Mouse (Mus musculus) liver, postnatal 0 days (tissue): ENCODE results near the gene Rab21. TPM values are rescaled to one million over a fixed set of nuclear protein-coding genes. Genes with fewer than 3 reads are reported as not detected.

ENCODE experiments used
- ATAC-seq: fragments of 200-750 bp; cut with Nextera tagmentation; 2 replicates; pipeline ENCODE4 v1.8.0; 2017; ENCODE audit warnings: mild to moderate bottlenecking, moderate library complexity
- DNase-seq: peaks from one replicate; pipeline ENCODE4 v3.0.0-alpha.2; 2016
- H3K27ac ChIP-seq: fragments of 300-500 bp; sonication (generic); 2 replicates; pipeline ENCODE4 v1.5.1; 2014; ENCODE audit warnings: antibody characterized with exemption, moderate library complexity, mild to moderate bottlenecking, low read depth
- H3K27me3 ChIP-seq: fragments of 300-500 bp; sonication (generic); 2 replicates; pipeline ENCODE4 v1.6.1; 2014; ENCODE audit warnings: low read length, control low read depth, mixed read lengths; ENCODE audit not compliant: insufficient read depth
- H3K36me3 ChIP-seq: fragments of 300-500 bp; sonication (generic); replicated peaks from 2 replicates; pipeline ENCODE4 v1.6.1; 2014; ENCODE audit warnings: mild to moderate bottlenecking, control low read depth, low read length, moderate library complexity, mixed read lengths; ENCODE audit not compliant: insufficient read depth
- H3K4me1 ChIP-seq: fragments of 300-500 bp; sonication (generic); 2 replicates; pipeline ENCODE4 v1.6.1; 2014; ENCODE audit warnings: antibody characterized with exemption, mild to moderate bottlenecking, control low read depth; ENCODE audit not compliant: insufficient read depth
- H3K4me2 ChIP-seq: fragments of 300-500 bp; sonication (generic); 2 replicates; pipeline ENCODE4 v1.6.1; 2014; ENCODE audit warnings: low read depth, mild to moderate bottlenecking, low read length, moderate library complexity, mixed read lengths
- H3K4me3 ChIP-seq: fragments of 300-500 bp; sonication (generic); 2 replicates; pipeline ENCODE4 v1.5.1; 2014; ENCODE audit warnings: low read depth, low read length
- H3K9ac ChIP-seq: fragments of 300-500 bp; sonication (generic); replicated peaks from 2 replicates; pipeline ENCODE4 v1.6.1; 2014; ENCODE audit warnings: mild to moderate bottlenecking, moderate library complexity
- H3K9me3 ChIP-seq: fragments of 300-500 bp; sonication (generic); 2 replicates; pipeline ENCODE4 v1.6.1; 2016; ENCODE audit warnings: mild to moderate bottlenecking, control low read depth, low read length, mixed read lengths
- CTCF ChIP-seq: sonication (generic); IDR thresholded peaks from 2 replicates; pipeline ENCODE4 v1.5.1; 2016; ENCODE audit warnings: antibody characterized with exemption, low read depth
- EP300 ChIP-seq: IDR thresholded peaks from 2 replicates; pipeline ENCODE4 v1.6.1; 2016; ENCODE audit warnings: antibody characterized with exemption, low read depth, mild to moderate bottlenecking
- WGBS: fragments of 180-500 bp; shearing (Covaris S2); extraction: QIAGEN DNeasy Blood & Tissue Kit; methylation state at CpG from one replicate; pipeline ENCODE4 v1.1.7; 2014; ENCODE audit not compliant: insufficient replicate concordance; 5-methylcytosine and 5-hydroxymethylcytosine counted together
- polyA plus RNA-seq: library from polyadenylated mRNA; unstranded; fragments of >200 nt; fragmentation: Nextera tagmentation; extraction: Ambion mirVana; gene quantifications from 2 replicates; pipeline ENCODE4 v1.2.1, GENCODE M21; 2015

Gene Rab21
- polyA plus RNA-seq, 1 experiment from 2014 or later, result 5.8 TPM

GRCm38 (mm10) chr10:115356106-115356505 lies 40.7 kb upstream of the Rab21 start:
- peaks cover under 1% of the 10 kb centered on the region; the same call in 1 of the 2 replicates for H3K4me1 ChIP-seq
- no peaks in the 10 kb centered on the region; the same call in none of the 2 replicates for H3K36me3 ChIP-seq
- no peak overlapping the region for H3K4me3 ChIP-seq
- no peaks in the 10 kb centered on the region for H3K9me3 ChIP-seq
- DNase-seq (no peak), ATAC-seq (no peak)
- H3K4me2 ChIP-seq, result no peak overlapping the region
- no peak for TF ChIP-seq EP300
- TF ChIP-seq CTCF, result no peak
- no peak overlapping the region for H3K27ac ChIP-seq
- 88% methylated on average over 6 of the region's 7 CpGs for WGBS
- H3K9ac ChIP-seq, result no peak overlapping the region
- no peaks in the 10 kb centered on the region for H3K27me3 ChIP-seq

- Histone ChIP-seq H3K4me3 (no peak overlapping the region), H3K4me1 (no peaks in the 10 kb centered on the region), H3K27me3 (no peaks in the 10 kb centered on the region), H3K9me3 (no peaks in the 10 kb centered on the region), H3K27ac (no peak overlapping the region), H3K4me2 (no peak overlapping the region), H3K36me3 (no peaks in the 10 kb centered on the region; the same call in none of the 2 replicates), H3K9ac (no peak overlapping the region)
- TF ChIP-seq CTCF, result no peak
- no peak for TF ChIP-seq EP300
- WGBS, result 70% methylated on average over 6 of the region's 6 CpGs
- ATAC-seq (no peak), DNase-seq (no peak)
Measured at GRCm38 (mm10) chr10:115355016-115355415, 39.6 kb upstream of the Rab21 start.

GRCm38 (mm10) chr10:115354553-115354952 lies 39.2 kb upstream of the Rab21 start:
- TF ChIP-seq CTCF (no peak), EP300 (no peak)
- no peak for DNase-seq
- Histone ChIP-seq H3K4me2 (no peak overlapping the region), H3K36me3 (no peaks in the 10 kb centered on the region; the same call in none of the 2 replicates), H3K9me3 (no peaks in the 10 kb centered on the region), H3K4me3 (no peak overlapping the region), H3K9ac (no peak overlapping the region), H3K4me1 (no peaks in the 10 kb centered on the region), H3K27me3 (no peaks in the 10 kb centered on the region), H3K27ac (no peak overlapping the region)
- 80% methylated on average over 6 of the region's 6 CpGs for WGBS
- no peak for ATAC-seq

- no peak overlapping the region for H3K4me2 ChIP-seq
- no peak overlapping the region for H3K4me3 ChIP-seq
- DNase-seq (no peak), ATAC-seq (peak; percentile 64)
- no peaks in the 10 kb centered on the region for H3K9me3 ChIP-seq
- 79% methylated on average over 2 of the region's 2 CpGs for WGBS
- H3K27me3 ChIP-seq, result no peaks in the 10 kb centered on the region
- no peak overlapping the region for H3K27ac ChIP-seq
- H3K9ac ChIP-seq, result no peak overlapping the region
- no peaks in the 10 kb centered on the region for H3K4me1 ChIP-seq
- no peaks in the 10 kb centered on the region for H3K36me3 ChIP-seq
- TF ChIP-seq EP300 (no peak), CTCF (no peak)
Measured at GRCm38 (mm10) chr10:115350810-115351397, 35.5 kb upstream of the Rab21 start.

GRCm38 (mm10) chr10:115349509-115349908 lies 34.1 kb upstream of the Rab21 start:
- 0 out of 2 replicates have a peak, but pooled peaks cover 2% of the 10 kb centered on the region for H3K36me3 ChIP-seq
- no peak overlapping the region for H3K27ac ChIP-seq
- H3K27me3 ChIP-seq, result no peaks in the 10 kb centered on the region
- no peak overlapping the region for H3K4me2 ChIP-seq
- WGBS, result 77% methylated on average over 7 of the region's 7 CpGs
- H3K9me3 ChIP-seq, result no peaks in the 10 kb centered on the region
- H3K9ac ChIP-seq, result no peak overlapping the region
- H3K4me1 ChIP-seq, result no peaks in the 10 kb centered on the region
- H3K4me3 ChIP-seq, result no peak overlapping the region
- no peak for ATAC-seq
- no peak for DNase-seq
- TF ChIP-seq EP300, result no peak
- no peak for TF ChIP-seq CTCF

GRCm38 (mm10) chr10:115349029-115349428 lies 33.6 kb upstream of the Rab21 start:
- Histone ChIP-seq H3K27me3 (no peaks in the 10 kb centered on the region), H3K9me3 (no peaks in the 10 kb centered on the region), H3K4me3 (no peak overlapping the region), H3K9ac (no peak overlapping the region), H3K27ac (no peak overlapping the region), H3K4me2 (no peak overlapping the region), H3K4me1 (no peaks in the 10 kb centered on the region), H3K36me3 (0 out of 2 replicates have a peak, but pooled peaks cover 2% of the 10 kb centered on the region)
- TF ChIP-seq CTCF (no peak), EP300 (no peak)
- WGBS, result 87% methylated on average over 10 of the region's 10 CpGs
- no peak for DNase-seq
- no peak for ATAC-seq

GRCm38 (mm10) chr10:115348131-115348530 lies 32.7 kb upstream of the Rab21 start:
- no peak for DNase-seq
- TF ChIP-seq EP300 (no peak), CTCF (no peak)
- Histone ChIP-seq H3K4me2 (no peak overlapping the region), H3K27me3 (no peaks in the 10 kb centered on the region), H3K27ac (no peak overlapping the region), H3K4me1 (no peaks in the 10 kb centered on the region), H3K4me3 (no peak overlapping the region), H3K9ac (no peak overlapping the region), H3K36me3 (0 out of 2 replicates have a peak, but pooled peaks cover 2% of the 10 kb centered on the region), H3K9me3 (no peaks in the 10 kb centered on the region)
- WGBS, result 55% methylated on average over 6 of the region's 6 CpGs
- ATAC-seq, result no peak
